Mouse (Mus musculus) thymus, adult 2 months (tissue): ENCODE results near the gene Lce3e. TPM values are rescaled to one million over a fixed set of nuclear protein-coding genes. Genes with fewer than 3 reads are reported as not detected.

Experiments
- DNase-seq: peaks from one replicate; pipeline ENCODE4 v3.0.0; 2021
- H3K27ac ChIP-seq: fragments of 200-500 bp; 2 replicates; pipeline ENCODE4 v1.5.1; 2012; ENCODE audit warnings: low read length, control low read depth; ENCODE audit not compliant: control insufficient read depth, insufficient read depth
- H3K27me3 ChIP-seq: fragments of 200-500 bp; 2 replicates; pipeline ENCODE4 v1.6.1; 2012; ENCODE audit warnings: mild to moderate bottlenecking, low read length, moderate library complexity, mixed read lengths; ENCODE audit not compliant: control insufficient read depth, insufficient read depth
- H3K36me3 ChIP-seq: fragments of 200-500 bp; 2 replicates; pipeline ENCODE4 v1.6.1; 2012; ENCODE audit warnings: mild to moderate bottlenecking, low read length, moderate library complexity; ENCODE audit not compliant: control insufficient read depth, insufficient read depth
- H3K4me1 ChIP-seq: fragments of 200-500 bp; replicated peaks from 2 replicates; pipeline ENCODE4 v1.6.1; 2012; ENCODE audit warnings: low read length; ENCODE audit not compliant: control insufficient read depth, insufficient read depth
- H3K4me3 ChIP-seq: fragments of 200-500 bp; 2 replicates; pipeline ENCODE4 v1.5.1; 2012; ENCODE audit warnings: mild to moderate bottlenecking, low read length, control low read depth, moderate library complexity; ENCODE audit not compliant: control insufficient read depth, insufficient read depth
- CTCF ChIP-seq: fragments of 200-500 bp; IDR thresholded peaks from 2 replicates; pipeline ENCODE4 v1.5.1; 2012; ENCODE audit warnings: mild to moderate bottlenecking, control low read depth, low read length, moderate library complexity, borderline replicate concordance; ENCODE audit not compliant: control insufficient read depth, poor library complexity, insufficient read depth; ENCODE audit errors: extremely low read depth
- POLR2A ChIP-seq: fragments of 200-500 bp; IDR thresholded peaks from 2 replicates; pipeline ENCODE4 v1.6.1; 2012; ENCODE audit warnings: mild to moderate bottlenecking, low read length, control low read depth, moderate library complexity; ENCODE audit not compliant: control insufficient read depth, poor library complexity, insufficient read depth; ENCODE audit errors: extremely low read depth
- WGBS: fragments of 180-500 bp; shearing (Covaris S2); methylation state at CpG from one replicate; pipeline ENCODE4 v1.1.7; 2018; 5-methylcytosine and 5-hydroxymethylcytosine counted together
- polyA plus RNA-seq: library from polyadenylated mRNA; depleted of rRNA; stranded (reverse); fragments of >200 nt; gene quantifications from 2 replicates; pipeline ENCODE4 v1.2.3, GENCODE M21; 2012; rRNA removed

The Lce3e gene
- polyA plus RNA-seq, result 0.34 TPM in 1 of 2 replicates, not detected in the other

DNA sequence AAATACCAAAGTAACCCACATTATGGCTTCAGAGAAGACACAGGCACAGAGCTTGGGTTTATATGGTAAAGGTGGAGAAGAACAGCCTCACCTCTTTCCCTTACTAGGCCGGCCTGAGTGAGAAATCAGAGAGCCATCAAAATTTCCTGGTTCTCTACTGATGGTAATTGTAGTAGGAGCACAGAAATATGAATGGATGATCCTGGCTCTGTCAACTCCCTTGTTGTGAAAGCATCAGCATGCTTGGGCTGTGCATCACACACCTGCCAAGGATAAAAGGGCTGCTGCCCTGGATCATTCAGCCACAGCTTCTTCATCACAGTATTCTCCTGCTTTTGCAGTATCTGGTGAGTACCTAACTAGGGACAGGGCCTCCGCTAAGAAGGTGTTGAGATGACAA lies at the start of gene Lce3e:
Lce3e (plus strand) TSS at position 301 of the 400 bp plus-strand sequence.
- DNase-seq, result no peak
- no peaks in the 10 kb centered on the region for H3K36me3 ChIP-seq
- 96% methylated on average over 2 of the region's 2 CpGs for WGBS
- no peaks in the 10 kb centered on the region for H3K4me1 ChIP-seq
- H3K27me3 ChIP-seq, result no peaks in the 10 kb centered on the region
- TF ChIP-seq POLR2A (no peak), CTCF (no peak)
- H3K4me3 ChIP-seq, result no peak within 1 kb of the TSS
- H3K27ac ChIP-seq, result no peak within 1 kb of the TSS

DNA sequence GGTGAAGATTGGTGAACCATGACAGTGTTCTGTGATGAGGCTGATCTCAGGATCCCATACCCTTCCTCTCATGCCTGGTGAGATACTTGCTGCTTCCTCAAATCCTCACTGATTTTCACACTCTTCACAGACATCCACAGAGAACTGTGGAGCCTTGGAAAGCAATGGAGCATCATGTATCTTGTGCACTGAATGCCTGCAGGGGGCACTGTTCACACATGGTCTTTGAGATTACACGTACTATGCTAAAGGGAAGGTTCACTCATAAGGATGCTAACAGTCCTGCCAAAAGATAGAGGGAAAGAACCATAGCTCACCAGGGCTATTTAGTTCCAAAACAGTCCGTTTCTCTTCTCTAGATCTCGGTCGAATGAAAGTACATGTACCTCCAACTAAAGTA lies 46.5 kb upstream of the Lce3e start:
- H3K36me3 ChIP-seq, result no peaks in the 10 kb centered on the region
- DNase-seq, result no peak
- no peaks in the 10 kb centered on the region for H3K4me1 ChIP-seq
- H3K27me3 ChIP-seq, result no peaks in the 10 kb centered on the region
- no peak overlapping the region for H3K4me3 ChIP-seq
- no peak overlapping the region for H3K27ac ChIP-seq
- no peak for TF ChIP-seq POLR2A
- TF ChIP-seq CTCF, result no peak
- WGBS, result 69% methylated on average over 4 of the region's 4 CpGs

DNA sequence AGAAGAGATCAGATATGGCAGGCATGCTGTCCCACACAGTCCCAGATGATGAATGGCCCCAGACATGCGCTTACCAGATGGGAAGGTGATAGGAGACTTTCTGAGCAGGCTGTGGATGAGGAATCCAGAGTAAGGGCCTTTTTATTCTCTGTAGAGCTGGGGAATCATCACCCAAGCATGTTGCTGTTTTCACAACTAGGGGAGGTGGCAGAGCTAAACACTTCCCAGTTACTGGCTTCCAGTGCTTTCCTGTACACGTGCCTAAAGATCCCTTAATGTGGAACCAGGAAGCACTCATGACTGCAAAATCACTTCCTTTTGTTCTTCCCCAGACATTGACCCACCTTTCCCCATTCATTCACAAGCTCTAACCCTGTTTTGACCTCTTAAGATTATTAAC lies 40.7 kb upstream of the Lce3e start, which contains the start of gene Lce3a:
Lce3a (minus strand) TSS at position 101 of the 400 bp plus-strand sequence.
- no peak within 1 kb of the TSS for H3K4me3 ChIP-seq
- TF ChIP-seq POLR2A (no peak), CTCF (no peak)
- H3K4me1 ChIP-seq, result no peaks in the 10 kb centered on the region
- H3K27me3 ChIP-seq, result no peaks in the 10 kb centered on the region
- 45% methylated on average over 2 of the region's 2 CpGs for WGBS
- H3K27ac ChIP-seq, result no peak within 1 kb of the TSS
- DNase-seq, result no peak
- no peaks in the 10 kb centered on the region for H3K36me3 ChIP-seq

DNA sequence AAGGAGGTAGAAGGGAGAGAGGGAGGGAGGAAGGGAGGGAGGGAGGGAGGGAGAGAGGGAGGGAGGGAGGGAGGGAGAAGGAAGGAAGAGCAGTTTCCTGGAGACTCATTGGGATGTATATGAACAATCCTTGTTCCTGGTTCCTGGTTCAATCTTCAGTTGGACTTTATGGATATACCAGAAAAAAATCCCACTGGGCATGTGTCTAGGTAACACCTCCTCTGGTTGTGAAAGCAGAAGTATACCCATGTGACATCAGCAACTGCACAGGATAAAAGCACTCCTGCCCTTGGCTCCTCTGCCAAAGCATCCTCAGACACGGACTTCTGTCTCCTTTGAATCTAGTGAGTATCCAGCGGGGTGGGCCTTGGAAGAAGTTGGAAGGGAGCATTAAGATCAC lies 34.2 kb upstream of the Lce3e start, which contains the start of gene Lce3b:
Lce3b (plus strand) TSS at position 301 of the 400 bp plus-strand sequence.
- WGBS, result 56% methylated on average over 2 of the region's 2 CpGs
- Histone ChIP-seq H3K27me3 (no peaks in the 10 kb centered on the region), H3K4me1 (no peaks in the 10 kb centered on the region), H3K4me3 (no peak within 1 kb of the TSS), H3K36me3 (no peaks in the 10 kb centered on the region), H3K27ac (no peak within 1 kb of the TSS)
- TF ChIP-seq POLR2A (no peak), CTCF (no peak)
- DNase-seq, result no peak

DNA sequence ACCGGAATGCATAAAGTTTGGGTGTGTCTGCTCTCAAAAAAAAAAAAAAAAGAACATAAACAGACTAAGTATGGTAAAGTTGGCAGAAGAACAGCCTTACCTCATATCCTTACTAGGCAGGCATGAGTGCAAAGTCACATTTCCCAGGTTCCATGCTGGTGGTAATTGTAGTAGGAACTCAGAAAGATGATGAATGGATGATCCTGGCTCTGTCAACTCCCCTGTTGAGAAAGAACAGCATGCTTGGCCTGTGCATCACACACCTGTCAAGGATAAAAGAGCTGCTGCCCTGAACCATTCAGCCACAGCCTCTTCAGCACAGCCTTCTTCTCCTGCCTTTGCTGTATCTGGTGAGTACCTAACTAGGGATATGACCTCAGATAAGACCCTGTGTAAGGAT lies 22.7 kb upstream of the Lce3e start, which contains the start of gene Lce3c:
Lce3c (plus strand) TSS at position 301 of the 400 bp plus-strand sequence.
- TF ChIP-seq POLR2A (no peak), CTCF (no peak)
- Histone ChIP-seq H3K4me3 (no peak within 1 kb of the TSS), H3K4me1 (no peaks in the 10 kb centered on the region), H3K27ac (no peak within 1 kb of the TSS), H3K36me3 (no peaks in the 10 kb centered on the region), H3K27me3 (no peaks in the 10 kb centered on the region)
- DNase-seq, result no peak
- 74% methylated on average over 1 of the region's 1 CpGs for WGBS

DNA sequence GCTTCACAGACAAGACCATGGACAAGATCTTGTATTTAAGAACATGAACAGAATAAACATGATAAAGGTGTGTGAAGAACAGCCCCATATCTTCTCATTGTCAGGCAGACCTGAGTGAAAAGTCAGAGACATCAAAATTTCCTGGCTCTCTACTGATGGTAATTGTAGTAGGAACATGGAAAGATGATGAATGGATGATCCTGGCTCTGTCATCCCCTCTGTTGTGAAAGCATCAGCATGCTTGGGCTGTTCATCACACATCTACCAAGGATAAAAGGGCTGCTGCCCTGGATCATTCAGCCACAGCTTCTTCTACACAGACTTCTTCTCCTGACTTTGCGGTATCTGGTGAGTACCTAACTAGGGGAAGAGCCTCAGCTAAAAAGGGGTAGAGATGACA lies 9.8 kb upstream of the Lce3e start, which contains the start of gene Lce3d:
Lce3d (plus strand) TSS at position 301 of the 400 bp plus-strand sequence.
- WGBS, result 91% methylated on average over 1 of the region's 1 CpGs
- Histone ChIP-seq H3K27me3 (no peaks in the 10 kb centered on the region), H3K4me1 (no peaks in the 10 kb centered on the region), H3K27ac (no peak within 1 kb of the TSS), H3K4me3 (no peak within 1 kb of the TSS), H3K36me3 (no peaks in the 10 kb centered on the region)
- no peak for DNase-seq
- TF ChIP-seq POLR2A (no peak), CTCF (no peak)

DNA sequence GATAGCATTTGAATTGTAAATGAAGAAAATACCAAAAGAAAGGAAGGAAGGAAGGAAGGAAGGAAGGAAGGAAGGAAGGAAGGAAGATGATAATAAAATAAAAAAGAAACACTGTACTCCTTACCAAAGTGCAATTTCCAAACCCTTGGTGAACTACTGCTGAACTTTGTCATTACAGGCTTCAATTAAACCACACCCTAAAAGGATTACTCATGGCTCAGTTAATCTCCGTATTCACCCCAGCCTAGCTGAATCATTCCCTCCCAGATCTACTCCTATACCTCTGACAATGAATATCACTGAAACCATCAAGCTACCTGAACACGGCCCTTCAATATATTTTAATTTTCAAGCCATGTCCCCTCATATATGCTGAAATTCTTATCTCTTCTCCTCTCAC lies 11.6 kb downstream of the Lce3e start:
- Histone ChIP-seq H3K27ac (no peak overlapping the region), H3K27me3 (no peaks in the 10 kb centered on the region), H3K4me1 (no peaks in the 10 kb centered on the region), H3K36me3 (no peaks in the 10 kb centered on the region), H3K4me3 (no peak overlapping the region)
- TF ChIP-seq POLR2A, result no peak
- no peak for TF ChIP-seq CTCF
- DNase-seq, result no peak
- 82% methylated on average over 2 of the region's 2 CpGs for WGBS
